Mouse (Mus musculus) hindbrain, embryonic 14.5 days (tissue): Measurements from ENCODE around the gene Tspan9. TPM values are rescaled to one million over a fixed set of nuclear protein-coding genes. Genes with fewer than 3 reads are reported as not detected.

Experiments
- ATAC-seq: fragments of 200-750 bp; cut with Nextera tagmentation; 2 replicates; pipeline ENCODE4 v1.8.0; 2017; ENCODE audit warnings: moderate number of reproducible peaks, mild to moderate bottlenecking, moderate TSS enrichment, moderate library complexity; ENCODE audit not compliant: low FRiP score
- DNase-seq: peaks from one replicate; pipeline ENCODE4 v3.0.0-alpha.2; 2015; ENCODE audit warnings: low spot score
- H3K27ac ChIP-seq: fragments of 300-500 bp; sonication (generic); 2 replicates; pipeline ENCODE4 v1.5.1; 2014; ENCODE audit warnings: mild to moderate bottlenecking, moderate library complexity
- H3K27me3 ChIP-seq: fragments of 300-500 bp; sonication (generic); 2 replicates; pipeline ENCODE4 v1.6.1; 2014; ENCODE audit warnings: mild to moderate bottlenecking, low read length, mixed read lengths; ENCODE audit not compliant: control insufficient read depth, insufficient read depth
- H3K36me3 ChIP-seq: fragments of 300-500 bp; sonication (generic); replicated peaks from 2 replicates; pipeline ENCODE4 v1.6.1; 2014; ENCODE audit not compliant: control insufficient read depth, insufficient read depth
- H3K4me1 ChIP-seq: fragments of 300-500 bp; sonication (generic); replicated peaks from 2 replicates; pipeline ENCODE4 v1.6.1; 2014; ENCODE audit warnings: antibody characterized with exemption, low read length, mixed read lengths; ENCODE audit not compliant: control insufficient read depth, insufficient read depth
- H3K4me2 ChIP-seq: fragments of 300-500 bp; sonication (generic); replicated peaks from 2 replicates; pipeline ENCODE4 v1.6.1; 2014; ENCODE audit warnings: mild to moderate bottlenecking, moderate library complexity
- H3K4me3 ChIP-seq: fragments of 300-500 bp; sonication (generic); replicated peaks from 2 replicates; pipeline ENCODE4 v1.5.1; 2014; ENCODE audit warnings: mild to moderate bottlenecking, low read length
- H3K9ac ChIP-seq: fragments of 300-500 bp; sonication (generic); 2 replicates; pipeline ENCODE4 v1.6.1; 2014
- H3K9me3 ChIP-seq: fragments of 300-500 bp; sonication (generic); 2 replicates; pipeline ENCODE4 v1.6.1; 2016; ENCODE audit warnings: low read length; ENCODE audit not compliant: control insufficient read depth
- WGBS: fragments of 180-500 bp; shearing (Covaris S2); extraction: QIAGEN DNeasy Blood & Tissue Kit; methylation state at CpG from one replicate; pipeline ENCODE4 v1.1.7; 2014; 5-methylcytosine and 5-hydroxymethylcytosine counted together
- polyA plus RNA-seq: library from polyadenylated mRNA; unstranded; fragments of >200 nt; fragmentation: Nextera tagmentation; extraction: Ambion mirVana; gene quantifications from 2 replicates; pipeline ENCODE4 v1.2.1, GENCODE M21; 2014

Tspan9 gene
- polyA plus RNA-seq, 1 experiment from 2014 or later, result 43.4 TPM

GRCm38 (mm10) chr6:128076104-128077020 is 67.0 kb downstream of the Tspan9 start:
- Histone ChIP-seq H3K27ac (no peak overlapping the region), H3K36me3 (no peaks in the 10 kb centered on the region), H3K4me1 (peaks cover 13% of the 10 kb centered on the region; the same call in 1 of the 2 replicates), H3K27me3 (no peaks in the 10 kb centered on the region), H3K4me2 (no peak overlapping the region), H3K4me3 (no peak overlapping the region), H3K9me3 (no peaks in the 10 kb centered on the region), H3K9ac (no peak overlapping the region)
- no peak for DNase-seq
- no peak for ATAC-seq
- 85% methylated on average over 21 of the region's 21 CpGs for WGBS

- Histone ChIP-seq H3K4me2 (no peak overlapping the region), H3K36me3 (no peaks in the 10 kb centered on the region), H3K27me3 (no peaks in the 10 kb centered on the region), H3K4me1 (peaks cover 16% of the 10 kb centered on the region; the same call in 1 of the 2 replicates), H3K9ac (no peak overlapping the region), H3K27ac (no peak overlapping the region), H3K4me3 (no peak overlapping the region), H3K9me3 (no peaks in the 10 kb centered on the region)
- DNase-seq (no peak), ATAC-seq (no peak)
- WGBS, result 80% methylated on average over 5 of the region's 5 CpGs
These were observed 67.9 kb downstream of the Tspan9 start for GRCm38 (mm10) chr6:128075453-128076003.

DNA sequence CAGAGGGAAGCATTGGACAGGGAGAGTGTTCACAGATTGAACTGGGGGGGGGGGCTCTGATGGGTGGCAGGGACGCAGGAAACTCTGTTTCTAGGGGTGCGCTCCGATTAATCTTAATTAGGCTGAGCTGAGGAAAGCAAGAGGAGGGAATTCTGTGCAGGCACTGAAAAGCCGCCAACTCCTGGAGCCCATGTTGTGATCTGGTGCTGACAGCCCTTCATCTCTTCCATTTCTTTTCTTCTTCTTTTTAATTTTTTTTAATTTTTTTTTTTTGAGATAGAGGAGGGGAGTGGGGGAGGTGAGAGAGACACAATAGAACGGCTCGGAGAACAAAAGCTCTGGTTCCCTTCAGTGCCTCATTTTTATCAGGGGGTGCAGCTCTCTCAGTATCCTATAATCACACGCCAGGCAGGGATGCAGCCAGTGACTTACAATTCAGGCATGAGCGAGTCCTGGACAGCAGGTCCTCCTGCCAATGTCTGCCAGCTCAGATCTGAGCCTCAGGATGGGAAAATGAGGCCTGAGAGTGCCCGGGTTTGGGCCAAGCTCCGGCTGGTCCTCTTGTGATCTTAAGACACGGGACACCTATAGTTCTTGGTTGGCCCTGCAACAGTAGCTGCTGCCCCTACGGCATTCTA is 72.4 kb downstream of the Tspan9 start:
- Histone ChIP-seq H3K36me3 (no peaks in the 10 kb centered on the region), H3K4me2 (no peak overlapping the region), H3K27me3 (no peaks in the 10 kb centered on the region), H3K4me3 (no peak overlapping the region), H3K27ac (no peak overlapping the region), H3K9me3 (no peaks in the 10 kb centered on the region), H3K4me1 (peaks cover 9% of the 10 kb centered on the region; the same call in 1 of the 2 replicates), H3K9ac (no peak overlapping the region)
- ATAC-seq, result peak; percentile 5; the same call in 1 of the 2 replicates
- WGBS, result 66% methylated on average over 12 of the region's 12 CpGs
- no peak for DNase-seq

DNA sequence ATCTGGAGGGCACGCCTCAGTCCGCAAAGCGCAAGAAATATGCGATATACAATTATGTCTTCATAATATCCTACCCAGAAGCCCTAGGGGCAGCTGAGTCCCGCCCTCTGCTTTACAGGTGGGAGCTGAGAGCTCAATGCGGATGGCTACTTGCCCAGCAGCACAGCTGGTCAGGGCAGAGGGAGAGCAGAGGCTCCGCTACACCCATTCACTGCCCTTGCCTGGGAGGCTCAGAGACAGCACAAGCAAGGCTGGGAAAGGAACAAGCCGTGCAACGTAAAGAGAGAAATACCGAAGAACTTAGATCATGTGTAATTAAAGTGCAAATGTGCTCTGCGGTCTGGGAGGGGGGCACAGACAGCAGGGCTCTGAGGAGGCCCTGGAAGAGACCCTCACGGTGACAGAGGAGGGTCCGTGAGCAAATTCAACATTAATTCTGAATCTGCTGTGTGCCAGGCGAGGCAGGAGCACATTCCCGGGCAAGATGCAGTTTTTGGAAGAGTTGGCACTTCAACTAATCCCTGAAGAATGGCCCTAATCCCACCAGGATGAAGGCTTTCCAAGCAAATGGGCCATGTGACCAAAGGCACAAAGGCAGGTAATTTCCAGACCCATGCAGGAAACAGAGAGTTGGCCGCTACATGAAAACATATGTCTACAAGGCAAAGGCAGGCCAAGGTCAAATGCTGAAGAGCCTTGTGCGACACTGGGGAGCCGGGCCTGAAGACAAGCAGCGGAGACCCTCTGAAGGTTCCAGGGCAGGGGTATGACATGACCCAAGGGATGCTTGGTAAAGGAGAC is 73.1 kb downstream of the Tspan9 start:
- peaks cover 13% of the 10 kb centered on the region; the same call in 1 of the 2 replicates for H3K4me1 ChIP-seq
- peak overlapping the region; percentile 3; the same call in 1 of the 2 replicates for H3K27ac ChIP-seq
- ATAC-seq, result no peak
- WGBS, result 75% methylated on average over 19 of the region's 19 CpGs
- H3K36me3 ChIP-seq, result no peaks in the 10 kb centered on the region
- no peaks in the 10 kb centered on the region for H3K9me3 ChIP-seq
- H3K9ac ChIP-seq, result no peak overlapping the region
- H3K4me3 ChIP-seq, result no peak overlapping the region
- no peaks in the 10 kb centered on the region for H3K27me3 ChIP-seq
- no peak for DNase-seq
- no peak overlapping the region for H3K4me2 ChIP-seq

- H3K36me3 ChIP-seq, result no peaks in the 10 kb centered on the region
- no peak overlapping the region for H3K9ac ChIP-seq
- H3K27ac ChIP-seq, result no peak overlapping the region
- H3K4me2 ChIP-seq, result no peak overlapping the region
- H3K9me3 ChIP-seq, result no peaks in the 10 kb centered on the region
- ATAC-seq (no peak), DNase-seq (no peak)
- 95% methylated on average over 8 of the region's 8 CpGs for WGBS
- no peaks in the 10 kb centered on the region for H3K27me3 ChIP-seq
- no peak overlapping the region for H3K4me3 ChIP-seq
- peaks cover 13% of the 10 kb centered on the region; the same call in 1 of the 2 replicates for H3K4me1 ChIP-seq
These were observed 75.2 kb downstream of the Tspan9 start for GRCm38 (mm10) chr6:128068144-128068543.

GRCm38 (mm10) chr6:128065982-128066381 is 77.4 kb downstream of the Tspan9 start:
- no peak for DNase-seq
- Histone ChIP-seq H3K27ac (no peak overlapping the region), H3K36me3 (no peaks in the 10 kb centered on the region), H3K27me3 (no peaks in the 10 kb centered on the region), H3K9ac (no peak overlapping the region), H3K9me3 (0 out of 2 replicates have a peak, but pooled peaks cover 4% of the 10 kb centered on the region), H3K4me1 (peaks cover 9% of the 10 kb centered on the region; the same call in 1 of the 2 replicates), H3K4me3 (no peak overlapping the region), H3K4me2 (no peak overlapping the region)
- WGBS, result 30% methylated on average over 7 of the region's 7 CpGs
- no peak for ATAC-seq

DNA sequence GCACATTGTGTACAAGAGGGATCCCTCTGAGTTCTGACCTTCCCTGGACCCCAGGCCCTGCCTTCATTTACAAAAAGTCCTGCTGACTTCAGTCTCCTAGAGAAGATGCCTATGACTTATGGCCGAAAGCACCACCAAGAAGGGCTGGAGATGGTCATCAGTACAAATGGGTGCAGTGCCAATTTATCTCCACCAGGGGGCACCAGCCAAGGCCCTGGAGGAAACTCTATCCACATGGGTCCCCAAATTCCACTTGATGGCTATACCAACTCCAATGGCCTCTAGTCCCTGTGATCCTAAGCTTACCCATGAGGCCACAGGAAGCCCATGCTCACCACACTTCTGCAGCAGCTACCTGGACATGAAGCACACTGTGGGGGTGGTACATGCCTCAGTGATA is 79.9 kb downstream of the Tspan9 start:
- H3K9me3 ChIP-seq, result 0 out of 2 replicates have a peak, but pooled peaks cover 4% of the 10 kb centered on the region
- no peak for DNase-seq
- ATAC-seq, result no peak
- no peak overlapping the region for H3K4me3 ChIP-seq
- no peaks in the 10 kb centered on the region for H3K36me3 ChIP-seq
- H3K4me1 ChIP-seq, result peaks cover 14% of the 10 kb centered on the region
- H3K4me2 ChIP-seq, result no peak overlapping the region
- H3K27ac ChIP-seq, result no peak overlapping the region
- WGBS, result 100% methylated on average over 1 of the region's 1 CpGs
- H3K9ac ChIP-seq, result no peak overlapping the region
- no peaks in the 10 kb centered on the region for H3K27me3 ChIP-seq

DNA sequence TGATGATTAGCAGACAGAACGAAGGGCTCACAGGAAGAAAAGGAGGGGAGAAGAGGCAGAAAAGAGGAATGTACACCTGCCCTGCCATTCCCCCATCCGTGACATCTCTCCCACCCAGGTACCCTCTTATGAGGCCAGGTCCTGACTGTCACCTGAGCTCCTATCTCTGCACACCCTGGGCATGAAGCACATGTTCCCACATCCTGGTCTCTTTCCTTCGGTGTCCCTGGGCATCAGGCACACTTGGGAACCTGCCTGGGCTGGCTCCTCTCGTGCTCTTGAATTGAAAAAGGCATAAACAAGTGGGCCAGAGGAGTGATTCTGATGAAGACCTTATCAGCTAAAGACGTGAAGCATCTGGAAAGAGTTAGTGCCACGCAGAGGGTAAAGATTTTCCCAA is 80.6 kb downstream of the Tspan9 start:
- H3K27me3 ChIP-seq, result no peaks in the 10 kb centered on the region
- WGBS, result 91% methylated on average over 6 of the region's 6 CpGs
- no peak overlapping the region for H3K9ac ChIP-seq
- H3K4me3 ChIP-seq, result no peak overlapping the region
- H3K4me1 ChIP-seq, result peaks cover 22% of the 10 kb centered on the region
- H3K27ac ChIP-seq, result no peak overlapping the region
- ATAC-seq (no peak), DNase-seq (no peak)
- 0 out of 2 replicates have a peak, but pooled peaks cover 4% of the 10 kb centered on the region for H3K9me3 ChIP-seq
- no peak overlapping the region for H3K4me2 ChIP-seq
- H3K36me3 ChIP-seq, result no peaks in the 10 kb centered on the region
